Mouse (Mus musculus) bone marrow, adult 2 months (tissue): ENCODE measurements at regions not wholly inside any gene's neighbourhood (a gene's known extent, or its start where the extent isn't known, plus 50 kb on each side); places are given as distances from the start of the nearest gene placed in this dataset.

Experiments used
- H3K27ac ChIP-seq: fragments of 200-500 bp; 2 replicates; pipeline ENCODE4 v1.5.1; 2012; ENCODE audit warnings: low read depth, mild to moderate bottlenecking, control low read depth, inconsistent platforms, low read length; ENCODE audit not compliant: control insufficient read depth, poor library complexity, insufficient read depth
- H3K4me1 ChIP-seq: fragments of 200-500 bp; 2 replicates; pipeline ENCODE4 v1.6.1; 2011; ENCODE audit warnings: low read length; ENCODE audit not compliant: control insufficient read depth, insufficient read depth
- H3K4me3 ChIP-seq: fragments of 200-500 bp; replicated peaks from 2 replicates; pipeline ENCODE3; 2011; ENCODE audit warnings: mild to moderate bottlenecking, low read depth, low read length, control low read depth; ENCODE audit not compliant: control insufficient read depth
- CTCF ChIP-seq: fragments of 200-500 bp; IDR thresholded peaks from 2 replicates; pipeline ENCODE4 v1.5.1; 2011; ENCODE audit warnings: low read length, control low read depth; ENCODE audit not compliant: control insufficient read depth, insufficient read depth
- POLR2A ChIP-seq: fragments of 200-500 bp; IDR thresholded peaks from 2 replicates; pipeline ENCODE4 v1.6.1; 2011; ENCODE audit warnings: low read depth, mild to moderate bottlenecking, control low read depth, low read length, borderline replicate concordance; ENCODE audit not compliant: control insufficient read depth
- WGBS: fragments of 180-500 bp; shearing (Covaris S2); methylation state at CpG from one replicate; pipeline ENCODE4 v1.1.7; 2018; 5-methylcytosine and 5-hydroxymethylcytosine counted together

DNA sequence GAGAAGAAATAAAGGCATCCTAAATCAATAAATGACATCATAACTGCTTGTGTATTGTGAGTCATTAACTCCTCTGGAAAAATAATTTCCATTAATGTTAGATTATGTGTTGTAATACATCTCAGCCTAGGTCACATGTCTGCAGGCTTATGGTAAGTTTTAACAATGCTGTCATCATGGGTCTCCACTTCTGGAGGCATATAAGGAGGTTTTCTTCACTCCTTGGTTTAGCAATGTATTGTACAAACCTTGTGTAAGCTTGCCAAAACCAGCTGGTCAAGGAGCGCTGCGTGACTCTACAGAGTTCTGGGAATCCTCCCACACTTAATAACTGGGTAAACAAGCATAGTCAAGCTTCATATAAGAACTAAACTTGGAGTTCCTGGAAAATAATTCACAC, 529.5 kb upstream of the Hsf2 start:
- Histone ChIP-seq H3K4me3 (no peak overlapping the region), H3K4me1 (no peaks in the 10 kb centered on the region), H3K27ac (no peak overlapping the region)
- TF ChIP-seq POLR2A (no peak), CTCF (no peak)
- WGBS = 83% methylated on average over 2 of the region's 2 CpGs

DNA sequence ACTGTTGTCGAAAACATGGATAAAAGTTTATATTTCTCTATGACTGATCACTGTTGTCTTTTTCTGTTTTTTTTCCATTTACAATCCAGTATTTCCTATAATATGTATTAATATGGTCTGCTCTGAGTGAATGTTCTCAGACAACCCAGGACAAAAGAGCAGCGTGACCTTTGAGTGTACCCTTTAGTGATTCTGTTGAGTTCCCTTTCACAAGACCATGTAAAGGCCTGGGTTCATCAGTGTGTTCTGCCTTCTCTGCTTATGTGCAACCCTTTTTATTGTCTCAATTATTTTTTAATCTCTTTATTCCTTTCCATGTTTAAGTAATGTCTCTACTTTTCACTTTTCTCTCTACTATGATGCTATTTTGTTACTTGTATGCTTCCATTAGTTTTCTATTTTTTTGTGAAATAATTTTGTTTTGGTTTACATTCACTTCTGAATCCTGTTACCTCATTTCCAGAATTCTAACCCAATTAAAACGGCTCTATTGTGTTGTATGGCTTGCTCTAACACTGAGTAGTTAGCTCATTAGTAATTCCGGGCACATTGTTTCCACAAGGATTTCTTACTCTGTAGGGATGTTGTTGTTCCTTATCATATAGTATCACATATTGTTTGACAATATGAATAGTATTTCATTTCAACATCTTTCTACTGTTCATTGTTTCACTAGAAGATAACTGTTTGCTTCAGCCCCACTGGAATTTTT, 523.9 kb upstream of the Hsf2 start:
- Histone ChIP-seq H3K4me3 (no peak overlapping the region), H3K27ac (no peak overlapping the region), H3K4me1 (no peaks in the 10 kb centered on the region)
- TF ChIP-seq CTCF (no peak), POLR2A (no peak)
- 75% methylated on average over 4 of the region's 4 CpGs for WGBS

DNA sequence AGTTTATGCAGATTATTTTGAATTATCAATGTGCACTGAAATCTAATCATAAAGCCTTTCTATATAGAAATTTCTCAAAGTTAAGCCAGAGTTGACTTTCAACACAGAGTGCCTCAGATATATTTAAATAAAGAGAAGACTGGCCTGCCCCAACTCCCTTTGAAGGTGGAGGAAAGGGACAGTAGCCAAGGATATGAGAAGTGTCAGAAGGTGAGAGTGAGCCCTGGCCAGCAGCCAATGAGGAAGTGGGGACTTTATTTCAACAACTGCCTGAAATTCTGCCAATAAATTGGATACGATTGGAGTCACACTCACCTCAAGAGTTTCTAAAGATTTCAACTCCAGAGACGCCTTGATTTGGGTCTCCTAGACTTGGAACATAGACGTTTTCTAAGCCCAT, 523.0 kb upstream of the Hsf2 start:
- Histone ChIP-seq H3K4me3 (no peak overlapping the region), H3K4me1 (no peaks in the 10 kb centered on the region), H3K27ac (no peak overlapping the region)
- 19% methylated on average over 3 of the region's 3 CpGs for WGBS
- TF ChIP-seq CTCF (no peak), POLR2A (no peak)

DNA sequence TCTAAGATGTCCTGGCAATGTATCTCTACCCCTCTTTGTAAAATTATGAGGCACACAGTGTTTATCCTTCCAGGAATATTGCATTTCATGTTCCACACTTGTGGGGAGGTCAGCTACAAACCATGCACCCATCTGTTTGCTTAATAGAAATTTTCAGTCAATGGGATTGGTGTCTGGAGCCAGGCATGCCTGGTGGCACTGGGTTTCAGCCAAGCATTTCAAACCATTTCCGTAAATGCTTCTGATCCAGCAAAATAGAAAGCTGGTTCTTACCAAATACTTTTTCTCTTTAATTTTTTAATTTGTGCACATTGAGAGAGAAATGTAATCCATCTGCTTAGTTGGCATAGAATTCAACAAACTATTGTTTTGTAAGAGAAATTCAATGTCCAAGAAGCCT, 517.3 kb upstream of the Hsf2 start:
- H3K4me1 ChIP-seq = no peaks in the 10 kb centered on the region
- H3K4me3 ChIP-seq = no peak overlapping the region
- H3K27ac ChIP-seq = no peak overlapping the region
- TF ChIP-seq CTCF (no peak), POLR2A (no peak)
- 87% methylated on average over 1 of the region's 1 CpGs for WGBS

DNA sequence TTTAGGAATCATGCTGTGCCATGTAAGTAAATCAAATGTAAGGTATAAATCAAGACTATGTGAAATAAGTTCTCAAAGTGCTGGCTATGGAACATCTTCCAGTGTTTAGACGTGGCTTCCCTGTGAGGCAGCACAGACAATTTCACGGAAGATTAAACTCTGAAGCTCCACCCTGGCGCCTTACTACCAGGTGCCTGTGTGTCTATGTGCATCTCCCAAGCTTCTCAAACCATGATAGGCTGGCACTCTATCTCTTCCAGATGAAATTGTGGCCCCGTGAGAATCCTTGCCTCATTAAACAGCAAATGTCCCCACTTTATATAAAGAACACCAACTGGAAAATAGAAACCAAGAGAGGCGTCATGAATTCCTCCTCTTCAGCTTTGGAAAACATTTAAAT, 511.4 kb upstream of the Hsf2 start:
- no peak overlapping the region for H3K27ac ChIP-seq
- TF ChIP-seq POLR2A = no peak
- TF ChIP-seq CTCF = no peak
- 81% methylated on average over 5 of the region's 5 CpGs for WGBS

DNA sequence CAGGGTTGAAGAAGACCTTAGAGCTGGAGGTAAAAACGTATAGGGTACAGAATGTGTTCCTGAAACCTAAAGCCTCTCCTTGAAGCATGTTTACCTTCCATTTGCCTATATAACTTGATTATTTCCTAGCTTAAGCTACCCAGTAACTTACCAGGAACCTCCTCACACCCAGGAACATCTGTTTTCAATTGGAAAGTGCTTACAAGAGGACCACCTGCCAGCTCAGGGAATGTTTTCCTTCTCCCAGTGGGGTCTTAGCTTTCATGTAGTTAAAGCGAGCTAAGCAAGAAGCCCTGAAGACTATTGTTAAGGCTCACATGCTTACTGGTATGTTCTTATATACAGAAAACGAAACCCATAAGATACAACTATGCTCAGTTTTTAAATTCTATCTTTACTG, 506.6 kb upstream of the Hsf2 start:
- no peaks in the 10 kb centered on the region for H3K4me1 ChIP-seq
- H3K4me3 ChIP-seq = no peak overlapping the region
- TF ChIP-seq CTCF (no peak), POLR2A (no peak)
- no peak overlapping the region for H3K27ac ChIP-seq
- WGBS = 65% methylated on average over 3 of the region's 3 CpGs

More for the DNA sequence above, 511.4 kb upstream of the Hsf2 start:
- no peaks in the 10 kb centered on the region for H3K4me1 ChIP-seq
- H3K4me3 ChIP-seq = no peak overlapping the region

DNA sequence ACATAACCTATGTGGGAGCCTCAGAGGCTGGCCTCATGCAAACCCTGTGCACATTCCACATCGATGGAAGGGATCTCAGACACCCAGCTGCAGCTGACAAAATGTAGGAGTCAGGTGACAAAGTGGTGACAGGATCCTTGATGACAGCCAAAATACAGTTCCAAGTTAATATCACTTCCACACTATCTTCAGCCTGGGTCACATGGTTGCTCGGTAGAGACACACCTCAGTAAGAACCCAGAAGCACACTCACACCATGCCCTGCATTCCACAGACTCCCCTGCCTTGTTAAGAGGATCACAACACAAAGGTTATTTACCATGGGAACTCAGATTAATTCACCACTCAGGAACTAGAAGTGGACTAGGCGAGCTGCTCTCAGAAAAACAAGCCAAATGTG, 505.4 kb upstream of the Hsf2 start:
- Histone ChIP-seq H3K27ac (no peak overlapping the region), H3K4me3 (no peak overlapping the region), H3K4me1 (no peaks in the 10 kb centered on the region)
- 62% methylated on average over 3 of the region's 3 CpGs for WGBS
- TF ChIP-seq CTCF = no peak
- TF ChIP-seq POLR2A = no peak

DNA sequence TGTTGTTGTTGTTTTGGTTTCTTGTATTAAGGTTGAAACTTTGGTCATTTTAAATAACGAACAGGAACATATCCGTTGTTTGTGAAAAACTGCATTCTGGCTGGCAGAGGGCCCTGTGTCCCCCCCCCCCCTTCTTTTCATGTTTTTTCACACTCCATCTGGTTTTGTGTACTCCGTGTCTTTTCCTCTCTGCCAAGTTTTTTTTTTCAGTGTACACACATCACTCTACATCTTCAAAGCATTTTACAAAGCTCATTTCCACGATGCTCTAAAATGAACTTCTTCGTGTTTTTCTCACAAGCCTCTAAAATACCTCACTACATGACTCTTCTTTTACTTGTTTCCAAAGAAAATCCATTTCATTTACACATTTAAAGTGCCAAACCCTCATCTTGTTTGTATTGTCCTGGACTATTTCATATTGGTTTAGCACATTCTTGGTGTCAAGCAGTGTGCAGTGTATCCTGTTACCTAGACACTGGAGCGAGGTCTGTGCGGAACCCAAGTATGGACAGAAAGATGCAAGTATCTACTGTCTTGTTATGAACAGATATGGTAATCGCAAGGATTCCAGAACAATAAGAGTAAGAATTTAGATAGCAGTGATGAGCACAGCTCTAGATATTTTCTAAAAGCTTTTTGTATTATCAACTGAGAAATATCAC, 503.5 kb upstream of the Hsf2 start:
- Histone ChIP-seq H3K4me1 (no peaks in the 10 kb centered on the region), H3K4me3 (no peak overlapping the region), H3K27ac (no peak overlapping the region)
- no peak for TF ChIP-seq CTCF
- TF ChIP-seq POLR2A = no peak
- WGBS = 81% methylated on average over 8 of the region's 8 CpGs
